Mouse (Mus musculus): ENCODE results near the gene Naxd.
A peak's percentile ranks its signal among the peaks of the same experiment; 100 is the strongest.

GRCm38 (mm10) chr8:11486142-11486541 lies 11.2 kb upstream of the Naxd start:
- peak; percentile 86 for TF ChIP-seq CTCF (IDR thresholded peaks at IDR 0.05; ENCODE audit: low read depth, low read length)
- TF ChIP-seq POLR2A (IDR thresholded peaks at IDR 0.05; ENCODE audit: insufficient read depth, low read length): no peak
- TF ChIP-seq EP300 (IDR thresholded peaks at IDR 0.05; ENCODE audit: insufficient read depth, low read depth, low read length): no peak

Data from ES-Bruce4 (cell line).